Mouse (Mus musculus) liver, adult 2 months (tissue): Measurements from ENCODE around the gene Kif5c. TPM values are rescaled to one million over a fixed set of nuclear protein-coding genes. Genes with fewer than 3 reads are reported as not detected.

Experiments used
- DNase-seq: peaks from one replicate; pipeline ENCODE4 v3.0.0-alpha.2; 2011; ENCODE audit warnings: low read depth, low spot score; ENCODE audit errors: extremely low read depth
- H3K27ac ChIP-seq: fragments of 200-500 bp; replicated peaks from 2 replicates; pipeline ENCODE4 v1.5.1; 2012; ENCODE audit warnings: low read depth, mild to moderate bottlenecking, control low read depth, inconsistent platforms, low read length; ENCODE audit not compliant: insufficient read depth
- H3K27me3 ChIP-seq: fragments of 200-500 bp; 2 replicates; pipeline ENCODE4 v1.6.1; 2012; ENCODE audit warnings: mild to moderate bottlenecking, moderate library complexity, low read length, inconsistent platforms; ENCODE audit not compliant: control insufficient read depth, insufficient read depth
- H3K36me3 ChIP-seq: fragments of 200-500 bp; 2 replicates; pipeline ENCODE4 v1.6.1; 2012; ENCODE audit warnings: low read length, inconsistent platforms; ENCODE audit not compliant: control insufficient read depth, insufficient read depth
- H3K4me1 ChIP-seq: fragments of 200-500 bp; 2 replicates; pipeline ENCODE4 v1.6.1; 2011; ENCODE audit warnings: low read length; ENCODE audit not compliant: control insufficient read depth, insufficient read depth
- H3K4me3 ChIP-seq: fragments of 200-500 bp; 2 replicates; pipeline ENCODE4 v1.5.1; 2011; ENCODE audit warnings: low read depth, mild to moderate bottlenecking, control low read depth, low read length, moderate library complexity; ENCODE audit not compliant: insufficient read depth
- H3K79me2 ChIP-seq: fragments of 200-500 bp; 2 replicates; pipeline ENCODE4 v1.6.1; 2012; ENCODE audit warnings: inconsistent platforms, mild to moderate bottlenecking, low read length, moderate library complexity; ENCODE audit not compliant: control insufficient read depth, insufficient read depth
- H3K9ac ChIP-seq: fragments of 200-500 bp; 2 replicates; pipeline ENCODE4 v1.6.1; 2012; ENCODE audit warnings: low read depth, mild to moderate bottlenecking, control low read depth, inconsistent platforms, low read length
- CTCF ChIP-seq: fragments of 200-500 bp; IDR thresholded peaks from 2 replicates; pipeline ENCODE4 v1.5.1; 2011; ENCODE audit warnings: low read depth, low read length, control low read depth
- POLR2A ChIP-seq: fragments of 200-500 bp; IDR thresholded peaks from 2 replicates; pipeline ENCODE4 v1.6.1; 2011; ENCODE audit warnings: low read length, control low read depth; ENCODE audit not compliant: insufficient read depth; ENCODE audit errors: extremely low read depth
- WGBS: fragments of 180-500 bp; shearing (Covaris S2); methylation state at CpG from one replicate; pipeline ENCODE4 v1.1.7; 2018; 5-methylcytosine and 5-hydroxymethylcytosine counted together
- polyA plus RNA-seq: library from polyadenylated mRNA; depleted of rRNA; stranded (reverse); fragments of >200 nt; gene quantifications from 2 replicates; pipeline ENCODE4 v1.2.3, GENCODE M21; 2012
- total RNA-seq: library from RNA; depleted of rRNA; stranded (reverse); fragments of >200 nt; gene quantifications from 2 replicates; pipeline ENCODE4 v1.2.3, GENCODE M21; 2014

Kif5c gene
- total and polyA plus RNA-seq, 2 experiments = under 0.01 TPM; not detected in 1

GRCm38 (mm10) chr2:49743775-49744174 is 124.7 kb downstream of the Kif5c start:
- Histone ChIP-seq H3K36me3 (no peaks in the 10 kb centered on the region), H3K27me3 (no peaks in the 10 kb centered on the region), H3K27ac (peak overlapping the region; percentile 33), H3K9ac (no peak overlapping the region), H3K4me1 (no peaks in the 10 kb centered on the region), H3K4me3 (no peak overlapping the region; the same call in 1 of the 2 replicates), H3K79me2 (no peaks in the 10 kb centered on the region)
- peak; percentile 21 for DNase-seq
- WGBS = 79% methylated on average over 6 of the region's 6 CpGs
- TF ChIP-seq CTCF (no peak), POLR2A (no peak)

GRCm38 (mm10) chr2:49744251-49745093 is 125.4 kb downstream of the Kif5c start:
- H3K9ac ChIP-seq = no peak overlapping the region
- H3K4me1 ChIP-seq = no peaks in the 10 kb centered on the region
- WGBS = 60% methylated on average over 11 of the region's 11 CpGs
- H3K79me2 ChIP-seq = no peaks in the 10 kb centered on the region
- H3K36me3 ChIP-seq = no peaks in the 10 kb centered on the region
- TF ChIP-seq CTCF = no peak
- no peak overlapping the region; the same call in 1 of the 2 replicates for H3K4me3 ChIP-seq
- DNase-seq = peak; percentile 29
- H3K27ac ChIP-seq = no peak overlapping the region; the same call in 1 of the 2 replicates
- no peaks in the 10 kb centered on the region for H3K27me3 ChIP-seq

- Histone ChIP-seq H3K79me2 (no peaks in the 10 kb centered on the region), H3K4me1 (no peaks in the 10 kb centered on the region), H3K9ac (no peak overlapping the region), H3K4me3 (0 out of 2 replicates have a peak overlapping the region, but pooled peaks have one; percentile 5), H3K27ac (no peak overlapping the region), H3K27me3 (no peaks in the 10 kb centered on the region), H3K36me3 (no peaks in the 10 kb centered on the region)
- 71% methylated on average over 14 of the region's 14 CpGs for WGBS
- DNase-seq = no peak
- TF ChIP-seq CTCF = no peak
- TF ChIP-seq POLR2A = no peak
These were observed 126.1 kb downstream of the Kif5c start for GRCm38 (mm10) chr2:49745094-49745781.

GRCm38 (mm10) chr2:49746947-49747346 is 127.8 kb downstream of the Kif5c start:
- TF ChIP-seq POLR2A (no peak), CTCF (no peak)
- Histone ChIP-seq H3K4me3 (no peak overlapping the region), H3K79me2 (no peaks in the 10 kb centered on the region), H3K36me3 (no peaks in the 10 kb centered on the region), H3K27ac (no peak overlapping the region), H3K4me1 (no peaks in the 10 kb centered on the region), H3K9ac (no peak overlapping the region), H3K27me3 (no peaks in the 10 kb centered on the region)
- DNase-seq = no peak
- 82% methylated on average over 7 of the region's 7 CpGs for WGBS

GRCm38 (mm10) chr2:49747670-49748069 is 128.6 kb downstream of the Kif5c start:
- H3K9ac ChIP-seq = no peak overlapping the region
- no peak overlapping the region for H3K27ac ChIP-seq
- WGBS = 98% methylated on average over 2 of the region's 2 CpGs
- H3K4me1 ChIP-seq = no peaks in the 10 kb centered on the region
- no peak for TF ChIP-seq POLR2A
- no peak for TF ChIP-seq CTCF
- H3K4me3 ChIP-seq = no peak overlapping the region
- no peak for DNase-seq
- H3K79me2 ChIP-seq = no peaks in the 10 kb centered on the region
- H3K36me3 ChIP-seq = no peaks in the 10 kb centered on the region
- H3K27me3 ChIP-seq = no peaks in the 10 kb centered on the region
